Mouse (Mus musculus) kidney, adult 10 weeks (tissue): ENCODE data around the gene Ccdc124. TPM values are rescaled to one million over a fixed set of nuclear protein-coding genes. Genes with fewer than 3 reads are reported as not detected.

Experiments used
- polyA plus RNA-seq: library from polyadenylated mRNA; stranded (reverse); fragments of 350-450 nt; fragmentation: Illumina TruSeq; extraction: RNeasy Lipid Tissue Mini Kit (QIAGEN cat#74804); gene quantifications from one replicate; pipeline ENCODE4 v1.2.3, GENCODE M21; 2014; ENCODE audit warnings: low read depth, low replicate concordance

The Ccdc124 gene
- polyA plus RNA-seq: not detected

DNA sequence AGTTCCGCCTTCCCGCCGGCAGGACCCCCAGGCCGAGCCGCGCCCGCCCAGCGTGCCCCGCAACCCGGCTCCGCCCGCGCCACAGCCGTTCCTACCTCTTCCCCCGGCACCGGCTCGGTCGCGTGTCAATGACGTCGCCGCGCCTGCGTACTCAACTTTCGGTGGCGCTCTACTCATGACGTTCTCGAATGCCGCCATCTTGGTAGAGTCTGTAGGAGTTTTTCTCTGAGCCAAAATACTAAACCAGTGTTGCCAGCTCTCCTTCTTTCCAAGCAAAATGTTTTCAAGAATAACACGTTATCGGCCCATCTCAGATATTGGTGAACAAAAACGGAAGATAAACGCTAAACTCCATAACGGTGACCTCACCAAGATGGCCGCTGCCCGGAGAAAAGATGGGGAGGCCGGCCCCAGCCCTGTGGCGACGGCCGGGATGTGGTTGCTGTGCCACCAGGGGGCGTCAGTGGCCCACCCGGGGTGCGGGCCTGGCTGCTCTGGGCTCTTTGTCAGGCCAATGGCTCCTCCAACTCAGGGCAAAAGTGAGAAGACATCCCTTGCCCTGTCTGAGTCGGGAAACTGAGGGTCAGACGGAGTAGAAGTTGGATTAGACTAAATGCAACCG, at the start of gene Ccdc124:
Gene Ccdc124, minus strand, starts transcription at position 572 of the 622 bp plus-strand sequence.

DNA sequence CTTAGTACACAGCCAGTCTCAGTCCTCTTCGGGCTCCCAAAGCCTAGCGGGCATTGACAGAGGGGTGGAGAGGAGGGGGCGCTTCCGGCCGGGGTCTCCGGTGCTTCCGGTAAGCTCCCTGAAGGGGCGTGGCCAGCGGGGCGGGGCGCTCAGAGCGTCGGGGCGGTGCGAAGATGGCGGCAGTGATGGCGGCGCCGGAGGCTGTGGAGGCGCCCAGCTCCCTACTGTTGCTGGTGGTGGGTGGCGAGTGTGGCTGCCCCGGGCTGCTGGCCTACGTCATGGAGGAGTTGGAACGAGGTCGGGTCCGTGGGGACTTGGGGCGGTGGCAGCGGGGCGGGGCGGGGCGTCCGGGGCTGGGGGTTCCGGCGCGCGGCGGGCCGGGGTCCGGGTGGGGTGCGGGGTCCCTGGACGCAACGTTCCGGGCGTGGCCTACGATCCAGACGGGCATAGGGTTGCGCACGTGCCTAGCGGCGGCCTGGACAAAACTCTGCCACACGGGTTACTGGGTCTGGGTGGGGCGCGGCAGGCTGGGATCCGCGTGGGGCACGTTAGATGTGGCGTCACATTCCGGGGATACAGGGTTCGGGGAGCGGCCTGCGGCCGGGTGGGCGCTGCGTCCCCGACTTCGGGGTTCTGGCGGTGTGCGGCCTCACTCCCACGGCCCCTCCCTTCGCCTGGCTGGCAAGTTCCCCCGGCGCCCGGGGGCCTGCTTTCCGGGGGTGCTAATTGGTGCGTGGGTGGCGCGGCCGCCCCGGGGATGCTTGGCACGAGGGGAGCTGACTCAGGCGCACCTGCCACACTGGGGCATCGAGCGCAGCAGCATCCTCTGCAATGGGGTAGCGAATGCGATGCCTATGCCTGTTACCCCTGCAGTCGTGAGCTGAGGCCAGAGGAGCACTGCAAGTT, 32.3 kb upstream of the Ccdc124 start, which contains the start of gene Map1s:
Gene Map1s, plus strand, starts transcription at position 102 of the 906 bp plus-strand sequence.

DNA sequence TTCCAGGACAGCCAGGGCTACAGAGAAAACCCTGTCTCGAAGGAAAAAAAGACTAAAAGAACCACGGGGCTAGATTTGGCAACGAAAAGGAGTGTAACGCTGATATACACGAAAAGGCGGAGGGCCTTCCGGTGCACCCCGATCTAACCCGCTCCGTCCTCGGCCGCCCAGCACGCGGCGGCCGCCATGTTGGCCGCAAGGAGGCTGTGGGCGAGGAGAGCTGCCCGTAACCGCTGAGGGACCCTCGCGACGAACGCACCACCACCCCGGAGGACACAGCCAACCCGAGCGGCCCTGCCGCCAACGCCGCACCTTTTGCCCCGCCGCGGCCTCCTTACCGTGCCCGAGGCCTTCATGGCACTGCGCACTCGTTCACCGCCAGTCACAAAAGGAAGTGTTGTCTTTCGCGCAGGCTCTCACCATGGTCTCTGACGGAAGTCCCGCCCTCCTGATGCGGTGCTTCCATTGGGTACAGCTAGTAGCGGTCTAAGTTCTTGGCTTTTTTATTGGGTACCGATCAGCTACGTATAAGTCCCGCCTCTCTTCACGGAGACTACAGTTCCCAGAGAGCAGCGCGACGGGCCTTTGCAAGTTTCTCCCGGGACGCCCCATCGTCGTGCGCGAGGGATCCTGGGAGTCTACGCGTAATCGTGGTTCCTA, 23.4 kb upstream of the Ccdc124 start, which contains the start of gene Rpl18a:
Gene Rpl18a, minus strand, starts transcription at position 392 of the 660 bp plus-strand sequence.

DNA sequence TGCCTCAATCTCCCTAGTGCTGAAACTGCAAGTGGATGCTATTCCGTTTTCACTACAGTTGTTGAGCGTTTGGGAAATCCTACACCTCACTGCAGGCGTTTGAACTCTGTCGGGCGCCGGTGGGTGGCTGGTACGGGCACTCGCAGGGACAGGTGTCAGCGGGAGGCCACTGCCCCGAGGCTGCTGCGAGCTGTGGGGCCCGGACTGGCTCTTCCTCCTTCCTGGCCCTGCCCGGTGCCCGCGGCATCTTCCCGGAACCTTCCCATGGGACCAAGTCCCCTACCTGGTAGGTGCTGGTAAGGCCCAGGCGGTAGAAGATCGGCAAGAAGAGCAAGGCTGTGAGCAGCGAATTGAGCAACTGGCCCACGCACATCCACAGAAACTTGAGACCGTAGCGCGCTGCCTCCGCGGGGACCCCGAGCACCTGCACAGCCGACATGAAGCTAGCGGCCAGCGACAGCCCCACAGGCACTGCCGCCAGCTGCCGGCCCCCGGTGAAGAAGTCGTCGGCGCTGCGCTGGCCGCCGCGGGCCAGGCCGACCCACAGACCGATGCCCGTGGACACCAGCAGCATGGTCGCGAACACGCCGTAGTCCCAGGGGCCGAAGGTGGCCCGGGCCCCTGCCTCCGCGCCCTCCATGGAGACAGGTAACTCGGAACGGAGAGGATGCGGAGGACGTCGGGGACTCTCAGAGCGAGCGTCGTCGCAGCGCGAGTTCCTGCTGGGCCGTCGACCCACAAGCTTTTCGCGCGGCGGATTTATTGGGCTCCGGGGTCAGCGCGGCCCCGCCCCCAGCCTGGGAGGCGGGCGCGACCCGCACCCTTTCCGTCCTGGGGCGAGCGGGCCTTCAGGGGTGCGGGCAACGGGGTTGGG, 18.5 kb upstream of the Ccdc124 start, which contains the start of gene Slc5a5:
Gene Slc5a5, minus strand, starts transcription at position 736 of the 874 bp plus-strand sequence.

DNA sequence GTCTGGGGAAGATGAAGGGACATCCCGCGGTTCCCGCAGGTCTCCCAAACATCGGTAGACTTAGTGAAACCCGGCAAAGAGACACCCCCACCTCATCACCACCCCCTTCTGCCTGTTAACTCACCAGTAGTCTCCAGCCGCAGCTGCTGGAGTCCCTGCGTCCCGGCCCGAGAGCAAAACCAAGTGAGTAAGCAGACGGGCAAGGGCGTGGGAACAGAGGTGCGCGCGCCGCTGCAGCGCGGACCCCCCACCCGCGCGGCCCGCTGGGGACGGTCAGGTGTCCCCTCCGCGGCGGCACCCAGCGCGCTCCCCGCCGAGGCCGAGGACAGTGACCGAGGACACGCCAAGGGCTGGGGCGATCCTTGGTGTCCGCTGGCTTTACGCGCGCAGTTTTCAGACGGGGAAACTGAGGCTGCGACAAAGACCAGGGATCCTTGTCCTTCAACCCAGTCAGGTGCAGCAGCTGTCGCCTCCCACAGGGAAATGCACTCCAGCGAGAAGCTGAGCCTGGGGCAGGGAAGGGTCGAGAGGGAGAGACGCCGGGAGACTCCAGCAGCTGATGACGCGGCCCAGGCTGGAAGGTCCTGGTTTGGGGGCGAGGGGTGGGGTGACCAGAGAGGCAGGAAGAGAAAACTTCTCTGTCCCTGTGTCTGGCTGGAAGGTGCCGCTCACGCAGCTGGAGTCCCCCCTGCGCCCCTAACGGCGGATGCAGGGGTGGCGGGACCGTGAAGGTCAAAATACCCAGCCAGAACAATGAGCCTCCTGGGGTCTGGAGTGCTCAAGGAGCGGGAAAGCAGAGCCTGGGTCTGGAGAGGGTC, 10.7 kb downstream of the Ccdc124 start, which contains the start of gene Kcnn1:
Gene Kcnn1, minus strand, starts transcription at position 435 of the 818 bp plus-strand sequence.

DNA sequence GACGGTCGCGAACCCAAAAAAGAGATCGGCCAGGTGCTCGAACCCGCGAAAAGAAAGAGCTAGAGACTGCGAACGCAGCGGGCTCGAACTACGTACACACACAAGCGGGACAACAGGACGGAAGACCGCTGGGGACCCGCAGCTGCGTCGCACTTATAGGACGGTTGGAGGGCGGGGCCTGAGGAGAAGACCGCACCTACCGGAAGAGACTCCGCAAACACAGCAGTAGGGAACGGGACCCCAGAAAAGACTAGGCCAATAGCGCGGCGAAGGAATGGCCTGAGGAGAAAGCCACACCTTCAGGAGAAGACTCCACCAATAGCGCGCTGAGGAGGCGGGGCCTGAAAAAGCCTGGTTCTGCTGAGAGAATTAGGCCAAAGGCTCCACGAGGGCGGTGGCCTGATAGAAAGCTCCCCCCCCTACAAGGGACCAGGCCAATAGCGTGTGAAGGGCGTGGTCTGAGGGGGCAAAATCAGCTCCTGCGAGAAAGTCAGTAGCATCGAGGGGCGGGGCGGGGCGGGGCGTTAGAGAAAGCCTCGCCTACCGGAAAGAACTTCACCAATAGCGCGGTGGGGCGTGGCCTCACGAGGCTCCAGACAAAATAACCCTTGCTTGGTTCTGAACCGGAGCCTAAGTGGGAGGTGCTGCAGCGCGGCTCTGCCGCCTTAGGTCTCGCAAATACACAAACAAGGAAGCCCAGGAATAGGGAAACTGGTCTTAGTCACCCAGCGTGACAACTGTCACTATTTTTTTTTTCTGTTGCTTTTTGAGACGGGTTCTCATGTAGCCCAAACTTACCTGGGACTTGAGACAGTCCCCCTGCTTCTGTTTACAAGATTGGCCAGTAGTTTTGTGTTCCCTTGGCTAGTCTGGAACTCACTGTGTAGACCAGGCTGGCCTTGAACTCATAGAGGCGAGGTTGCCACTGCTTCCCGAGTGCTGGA, 34.1 kb downstream of the Ccdc124 start, which contains the start of gene Arrdc2:
Gene Arrdc2, minus strand, starts transcription at position 313 of the 944 bp plus-strand sequence.

Other genes with a start within 250 kb of the Ccdc124 start
- gene Gdf15, start 241.5 kb downstream of the Ccdc124 start, polyA plus RNA-seq: not detected
- 45.6 TPM for gene Pgpep1, start 213.5 kb downstream of the Ccdc124 start, polyA plus RNA-seq
- not detected for gene Lsm4, start 200.7 kb downstream of the Ccdc124 start, polyA plus RNA-seq
- gene Jund, start 175.0 kb downstream of the Ccdc124 start, polyA plus RNA-seq: 16.3 TPM
- gene Iqcn, start 170.5 kb downstream of the Ccdc124 start, polyA plus RNA-seq: not detected
- gene Gm3336, start 155.4 kb downstream of the Ccdc124 start, polyA plus RNA-seq: not detected
- gene Pde4c, start 150.2 kb downstream of the Ccdc124 start, polyA plus RNA-seq: 1.3 TPM
- 2.5 TPM for gene Rab3a, start 119.3 kb downstream of the Ccdc124 start, polyA plus RNA-seq
- 0.65 TPM for gene Mpv17l2, start 113.0 kb downstream of the Ccdc124 start, polyA plus RNA-seq
- 1.5 TPM for gene Pik3r2, start 97.2 kb downstream of the Ccdc124 start, polyA plus RNA-seq
- 1.2 TPM for gene Mast3, start 68.9 kb downstream of the Ccdc124 start, polyA plus RNA-seq
- not detected for gene Il12rb1, start 65.5 kb downstream of the Ccdc124 start, polyA plus RNA-seq
- gene Arrdc2, start 34.2 kb downstream of the Ccdc124 start, polyA plus RNA-seq: 0.73 TPM
- 1.1 TPM for gene Kcnn1, start 10.7 kb downstream of the Ccdc124 start, polyA plus RNA-seq
- gene Slc5a5, start 18.8 kb upstream of the Ccdc124 start, polyA plus RNA-seq: not detected
- gene Rpl18a, start 23.5 kb upstream of the Ccdc124 start, polyA plus RNA-seq: 21.7 TPM
- gene Map1s, start 32.0 kb upstream of the Ccdc124 start, polyA plus RNA-seq: 0.65 TPM